Mouse (Mus musculus): ENCODE measurements around the gene Gm6763.
"Not testable (repeated sequence)": the region's sequence is repeated elsewhere in the genome, so short reads cannot be mapped to it uniquely, and the experiment has no call there.

The Gm6763 gene

DNA sequence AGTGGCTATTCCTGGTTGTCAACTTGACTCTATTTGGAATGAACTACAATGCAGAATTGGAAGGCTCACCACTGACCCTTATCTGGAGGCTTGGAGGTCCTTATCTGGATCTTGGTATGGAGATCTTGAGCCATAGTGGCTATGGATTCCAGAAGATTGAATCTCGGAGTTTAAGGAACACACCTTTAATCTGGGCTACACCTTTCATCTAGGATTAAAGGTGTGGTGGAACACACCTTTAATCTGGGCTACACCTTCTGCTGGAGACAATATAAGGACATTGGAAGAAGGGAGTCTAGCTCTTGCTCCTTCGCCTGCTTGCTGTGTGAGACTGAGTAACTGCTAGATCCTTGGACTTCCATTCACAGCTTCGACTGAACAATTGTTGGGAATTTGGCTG, at the start of gene Gm6763:
Gene Gm6763, plus strand, starts transcription at position 301 of the 400 bp plus-strand sequence.
- DNase-seq (ENCODE audit: low spot score in 2 of 2) = not testable (repeated sequence)

DNA sequence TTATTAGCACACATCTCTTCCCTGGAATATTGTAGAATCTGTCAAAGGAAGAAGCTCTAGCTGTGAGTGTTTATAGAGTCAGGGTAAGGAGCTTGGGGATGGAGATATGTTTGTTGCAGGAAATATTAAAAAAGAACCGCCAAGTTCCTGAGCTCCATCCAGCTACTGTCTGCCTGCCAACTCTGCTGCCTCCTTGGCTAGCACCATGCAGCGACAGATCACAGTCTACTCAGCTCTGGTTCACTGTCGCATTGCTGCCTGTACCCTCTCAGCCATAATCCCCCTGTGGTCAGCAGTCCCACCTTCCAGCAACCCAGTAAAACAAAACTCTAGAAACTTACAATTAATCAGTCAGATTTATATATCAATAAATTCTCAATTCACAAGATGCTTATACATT, 41.3 kb upstream of the Gm6763 start:
- DNase-seq (ENCODE audit: low spot score in 2 of 2) = no peak

DNA sequence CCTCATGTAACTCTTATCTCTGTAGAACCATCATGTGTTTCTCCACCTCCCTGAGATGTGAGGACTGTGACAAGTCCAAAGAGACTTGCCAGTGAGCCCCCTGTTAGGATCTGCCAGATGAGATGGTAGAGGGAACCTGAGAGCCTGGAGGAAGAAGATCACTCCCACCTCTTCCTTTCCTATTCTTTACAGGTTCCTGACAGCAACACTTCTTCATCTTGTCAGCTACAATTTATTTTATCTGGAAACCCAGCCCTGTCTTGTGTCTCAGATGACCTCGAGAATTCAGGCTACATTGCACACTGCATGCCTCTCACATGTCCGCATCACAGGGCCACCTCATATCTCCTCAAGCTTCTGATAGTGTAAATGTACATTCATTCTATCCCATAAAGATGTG, 33.0 kb upstream of the Gm6763 start:
- DNase-seq (ENCODE audit: low spot score in 2 of 2) = no peak

DNA sequence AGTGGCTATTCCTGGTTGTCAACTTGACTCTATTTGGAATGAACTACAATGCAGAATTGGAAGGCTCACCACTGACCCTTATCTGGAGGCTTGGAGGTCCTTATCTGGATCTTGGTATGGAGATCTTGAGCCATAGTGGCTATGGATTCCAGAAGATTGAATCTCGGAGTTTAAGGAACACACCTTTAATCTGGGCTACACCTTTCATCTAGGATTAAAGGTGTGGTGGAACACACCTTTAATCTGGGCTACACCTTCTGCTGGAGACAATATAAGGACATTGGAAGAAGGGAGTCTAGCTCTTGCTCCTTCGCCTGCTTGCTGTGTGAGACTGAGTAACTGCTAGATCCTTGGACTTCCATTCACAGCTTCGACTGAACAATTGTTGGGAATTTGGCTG, 8.6 kb upstream of the Gm6763 start, which contains the start of gene Gm21293:
Gene Gm21293, plus strand, starts transcription at position 301 of the 400 bp plus-strand sequence.
- not testable (repeated sequence) for DNase-seq (ENCODE audit: low spot score in 2 of 2)

DNA sequence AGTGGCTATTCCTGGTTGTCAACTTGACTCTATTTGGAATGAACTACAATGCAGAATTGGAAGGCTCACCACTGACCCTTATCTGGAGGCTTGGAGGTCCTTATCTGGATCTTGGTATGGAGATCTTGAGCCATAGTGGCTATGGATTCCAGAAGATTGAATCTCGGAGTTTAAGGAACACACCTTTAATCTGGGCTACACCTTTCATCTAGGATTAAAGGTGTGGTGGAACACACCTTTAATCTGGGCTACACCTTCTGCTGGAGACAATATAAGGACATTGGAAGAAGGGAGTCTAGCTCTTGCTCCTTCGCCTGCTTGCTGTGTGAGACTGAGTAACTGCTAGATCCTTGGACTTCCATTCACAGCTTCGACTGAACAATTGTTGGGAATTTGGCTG, 8.4 kb downstream of the Gm6763 start, which contains the start of gene Gm8764:
Gene Gm8764, plus strand, starts transcription at position 301 of the 400 bp plus-strand sequence.
- DNase-seq (ENCODE audit: low spot score in 2 of 2) = not testable (repeated sequence)

DNA sequence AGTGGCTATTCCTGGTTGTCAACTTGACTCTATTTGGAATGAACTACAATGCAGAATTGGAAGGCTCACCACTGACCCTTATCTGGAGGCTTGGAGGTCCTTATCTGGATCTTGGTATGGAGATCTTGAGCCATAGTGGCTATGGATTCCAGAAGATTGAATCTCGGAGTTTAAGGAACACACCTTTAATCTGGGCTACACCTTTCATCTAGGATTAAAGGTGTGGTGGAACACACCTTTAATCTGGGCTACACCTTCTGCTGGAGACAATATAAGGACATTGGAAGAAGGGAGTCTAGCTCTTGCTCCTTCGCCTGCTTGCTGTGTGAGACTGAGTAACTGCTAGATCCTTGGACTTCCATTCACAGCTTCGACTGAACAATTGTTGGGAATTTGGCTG, 16.9 kb downstream of the Gm6763 start, which contains the start of gene Gm21304:
Gene Gm21304, plus strand, starts transcription at position 301 of the 400 bp plus-strand sequence.
- DNase-seq (ENCODE audit: low spot score in 2 of 2) = not testable (repeated sequence)

DNA sequence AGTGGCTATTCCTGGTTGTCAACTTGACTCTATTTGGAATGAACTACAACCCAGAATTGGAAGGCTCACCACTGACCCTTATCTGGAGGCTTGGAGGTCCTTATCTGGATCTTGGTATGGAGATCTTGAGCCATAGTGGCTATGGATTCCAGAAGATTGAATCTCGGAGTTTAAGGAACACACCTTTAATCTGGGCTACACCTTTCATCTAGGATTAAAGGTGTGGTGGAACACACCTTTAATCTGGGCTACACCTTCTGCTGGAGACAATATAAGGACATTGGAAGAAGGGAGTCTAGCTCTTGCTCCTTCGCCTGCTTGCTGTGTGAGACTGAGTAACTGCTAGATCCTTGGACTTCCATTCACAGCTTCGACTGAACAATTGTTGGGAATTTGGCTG, 25.4 kb downstream of the Gm6763 start, which contains the start of gene Gm21312:
Gene Gm21312, plus strand, starts transcription at position 301 of the 400 bp plus-strand sequence.
- DNase-seq (ENCODE audit: low spot score in 2 of 2) = not testable (repeated sequence)

DNA sequence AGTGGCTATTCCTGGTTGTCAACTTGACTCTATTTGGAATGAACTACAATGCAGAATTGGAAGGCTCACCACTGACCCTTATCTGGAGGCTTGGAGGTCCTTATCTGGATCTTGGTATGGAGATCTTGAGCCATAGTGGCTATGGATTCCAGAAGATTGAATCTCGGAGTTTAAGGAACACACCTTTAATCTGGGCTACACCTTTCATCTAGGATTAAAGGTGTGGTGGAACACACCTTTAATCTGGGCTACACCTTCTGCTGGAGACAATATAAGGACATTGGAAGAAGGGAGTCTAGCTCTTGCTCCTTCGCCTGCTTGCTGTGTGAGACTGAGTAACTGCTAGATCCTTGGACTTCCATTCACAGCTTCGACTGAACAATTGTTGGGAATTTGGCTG, 33.9 kb downstream of the Gm6763 start, which contains the start of gene Gm20765:
Gene Gm20765, plus strand, starts transcription at position 301 of the 400 bp plus-strand sequence.
- not testable (repeated sequence) for DNase-seq (ENCODE audit: low spot score in 2 of 2)

DNA sequence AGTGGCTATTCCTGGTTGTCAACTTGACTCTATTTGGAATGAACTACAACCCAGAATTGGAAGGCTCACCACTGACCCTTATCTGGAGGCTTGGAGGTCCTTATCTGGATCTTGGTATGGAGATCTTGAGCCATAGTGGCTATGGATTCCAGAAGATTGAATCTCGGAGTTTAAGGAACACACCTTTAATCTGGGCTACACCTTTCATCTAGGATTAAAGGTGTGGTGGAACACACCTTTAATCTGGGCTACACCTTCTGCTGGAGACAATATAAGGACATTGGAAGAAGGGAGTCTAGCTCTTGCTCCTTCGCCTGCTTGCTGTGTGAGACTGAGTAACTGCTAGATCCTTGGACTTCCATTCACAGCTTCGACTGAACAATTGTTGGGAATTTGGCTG, 42.4 kb downstream of the Gm6763 start, which contains the start of gene Gm4340:
Gene Gm4340, plus strand, starts transcription at position 301 of the 400 bp plus-strand sequence.
- DNase-seq (ENCODE audit: low spot score in 2 of 2) = not testable (repeated sequence)
